Mouse (Mus musculus): ENCODE measurements around the gene Irx1.

DNA sequence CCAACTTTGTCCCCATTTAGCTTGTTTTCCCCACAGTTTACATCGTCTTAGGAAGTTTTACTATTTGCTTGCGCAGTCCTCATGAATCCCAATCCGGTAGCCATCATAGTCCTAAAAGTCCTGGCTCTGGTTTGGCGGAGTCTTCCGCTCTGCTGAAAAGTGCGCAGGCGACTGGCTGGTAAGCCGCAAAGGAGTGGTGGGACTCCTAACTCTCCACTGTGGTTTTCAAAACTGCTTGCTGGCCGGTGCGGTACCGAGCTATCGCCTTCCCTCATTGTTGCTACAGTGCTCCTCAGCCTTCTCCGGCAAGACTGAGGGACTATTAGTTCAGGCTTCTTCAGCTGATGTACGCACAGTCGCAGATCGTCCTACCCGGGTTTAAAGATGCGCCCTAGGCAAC, 6.4 kb downstream of the Irx1 start:
- TF ChIP-seq CTCF (IDR thresholded peaks at IDR 0.05; ENCODE audit: low read depth, low read length) (no peak), TAL1 (conservative IDR thresholded peaks at IDR 0.05; ENCODE audit: low read depth, low read length) (no peak)
